Mouse (Mus musculus) megakaryocyte, embryonic 14.5 days (primary cell): Measurements from ENCODE around the gene Moap1.

Experiments used
- FLI1 ChIP-seq: IDR thresholded peaks from 2 replicates; pipeline ENCODE4 v1.6.1; 2012; ENCODE audit warnings: low read length, inconsistent platforms, mixed read lengths
- GATA1 ChIP-seq: IDR thresholded peaks from 3 replicates; pipeline ENCODE4 v1.6.1; 2012; ENCODE audit warnings: mixed read lengths, low read length, inconsistent platforms, borderline replicate concordance

DNA sequence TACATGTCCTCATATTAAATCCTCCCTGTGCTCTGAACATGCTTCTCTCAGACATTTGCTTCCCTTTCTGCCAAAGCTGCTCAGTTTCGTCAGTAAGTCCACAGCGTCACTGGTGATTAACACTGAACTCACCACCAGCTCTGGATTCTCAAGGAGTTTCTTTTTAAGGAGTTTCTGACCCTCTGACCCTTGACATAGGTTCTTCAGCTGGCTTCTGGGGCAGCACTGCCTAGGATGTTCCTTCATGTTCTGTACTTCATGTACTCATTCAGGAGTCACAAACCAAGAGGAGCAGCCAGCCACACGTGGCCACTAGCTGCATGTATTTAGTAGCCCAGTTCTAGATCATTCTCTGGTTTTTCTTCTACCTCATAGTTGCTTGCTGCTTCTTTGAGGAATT, 4.8 kb upstream of the Moap1 start:
- TF ChIP-seq GATA1: no peak
- no peak for TF ChIP-seq FLI1
